Mouse (Mus musculus) intestine, postnatal 0 days (tissue): ENCODE measurements around the gene Lcp1. TPM values are rescaled to one million over a fixed set of nuclear protein-coding genes. Genes with fewer than 3 reads are reported as not detected.

Experiments
- ATAC-seq: fragments of 200-750 bp; cut with Nextera tagmentation; 2 replicates; pipeline ENCODE4 v1.8.0; 2017; ENCODE audit warnings: mild to moderate bottlenecking, moderate TSS enrichment, moderate library complexity
- H3K27ac ChIP-seq: fragments of 300-500 bp; sonication (generic); 2 replicates; pipeline ENCODE4 v1.5.1; 2014; ENCODE audit warnings: mild to moderate bottlenecking, low read depth, low read length, moderate library complexity
- H3K27me3 ChIP-seq: fragments of 300-500 bp; sonication (generic); replicated peaks from 2 replicates; pipeline ENCODE4 v1.6.1; 2014; ENCODE audit warnings: low read length, mixed read lengths; ENCODE audit not compliant: control insufficient read depth, insufficient read depth
- H3K36me3 ChIP-seq: fragments of 300-500 bp; sonication (generic); 2 replicates; pipeline ENCODE4 v1.6.1; 2014; ENCODE audit warnings: mild to moderate bottlenecking, moderate library complexity; ENCODE audit not compliant: control insufficient read depth, insufficient read depth
- H3K4me1 ChIP-seq: fragments of 300-500 bp; sonication (generic); replicated peaks from 2 replicates; pipeline ENCODE4 v1.6.1; 2014; ENCODE audit warnings: antibody characterized with exemption, low read length, mixed read lengths; ENCODE audit not compliant: control insufficient read depth, insufficient read depth
- H3K4me2 ChIP-seq: fragments of 300-500 bp; sonication (generic); replicated peaks from 2 replicates; pipeline ENCODE4 v1.6.1; 2014; ENCODE audit warnings: low read depth, mild to moderate bottlenecking, moderate library complexity
- H3K4me3 ChIP-seq: fragments of 300-500 bp; sonication (generic); 2 replicates; pipeline ENCODE4 v1.5.1; 2014; ENCODE audit warnings: low read depth, low read length
- H3K9ac ChIP-seq: fragments of 300-500 bp; sonication (generic); 2 replicates; pipeline ENCODE4 v1.6.1; 2014; ENCODE audit warnings: mild to moderate bottlenecking, low read depth, low read length
- H3K9me3 ChIP-seq: fragments of 300-500 bp; sonication (generic); 2 replicates; pipeline ENCODE4 v1.6.1; 2016; ENCODE audit warnings: mixed run types; ENCODE audit not compliant: control insufficient read depth
- CTCF ChIP-seq: sonication (generic); IDR thresholded peaks from 2 replicates; pipeline ENCODE4 v1.5.1; 2016; ENCODE audit warnings: low read depth, mild to moderate bottlenecking, control low read depth, antibody characterized with exemption, moderate library complexity
- WGBS: fragments of 180-500 bp; shearing (Covaris S2); extraction: QIAGEN DNeasy Blood & Tissue Kit; methylation state at CpG from one replicate; pipeline ENCODE4 v1.1.7; 2014; 5-methylcytosine and 5-hydroxymethylcytosine counted together
- polyA plus RNA-seq: library from polyadenylated mRNA; unstranded; fragments of >200 nt; fragmentation: Nextera tagmentation; extraction: Ambion mirVana; gene quantifications from 2 replicates; pipeline ENCODE4 v1.2.1, GENCODE M21; 2015

Lcp1 gene
- polyA plus RNA-seq, 1 experiment from 2014 or later: 59.3 TPM

DNA sequence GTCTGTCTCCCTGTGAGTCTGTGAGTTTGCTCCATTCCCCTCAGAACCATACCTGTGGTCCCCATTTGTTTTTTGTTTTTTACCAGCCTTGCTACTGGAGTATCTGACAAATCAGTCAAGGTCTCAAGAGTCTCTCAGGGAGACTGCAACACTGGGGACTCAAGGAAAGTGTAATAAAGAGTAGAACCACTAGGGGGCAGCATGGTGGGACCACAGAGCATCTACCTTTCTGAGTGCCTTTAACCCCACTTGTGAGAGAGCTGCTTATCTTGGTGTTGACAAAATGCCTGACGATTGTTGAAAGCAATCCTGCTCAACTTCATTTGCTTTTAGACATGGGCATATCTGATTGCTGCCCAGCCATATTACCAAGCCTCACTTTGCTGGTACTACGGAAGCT lies 98.9 kb downstream of the Lcp1 start:
- no peak overlapping the region for H3K9ac ChIP-seq
- no peak for ATAC-seq
- H3K36me3 ChIP-seq: peaks cover 20% of the 10 kb centered on the region
- H3K27me3 ChIP-seq: no peaks in the 10 kb centered on the region
- no peaks in the 10 kb centered on the region for H3K9me3 ChIP-seq
- H3K4me3 ChIP-seq: no peak overlapping the region
- no peaks in the 10 kb centered on the region for H3K4me1 ChIP-seq
- H3K27ac ChIP-seq: no peak overlapping the region
- TF ChIP-seq CTCF: peak; percentile 76
- H3K4me2 ChIP-seq: no peak overlapping the region
- 59% methylated on average over 2 of the region's 2 CpGs for WGBS

DNA sequence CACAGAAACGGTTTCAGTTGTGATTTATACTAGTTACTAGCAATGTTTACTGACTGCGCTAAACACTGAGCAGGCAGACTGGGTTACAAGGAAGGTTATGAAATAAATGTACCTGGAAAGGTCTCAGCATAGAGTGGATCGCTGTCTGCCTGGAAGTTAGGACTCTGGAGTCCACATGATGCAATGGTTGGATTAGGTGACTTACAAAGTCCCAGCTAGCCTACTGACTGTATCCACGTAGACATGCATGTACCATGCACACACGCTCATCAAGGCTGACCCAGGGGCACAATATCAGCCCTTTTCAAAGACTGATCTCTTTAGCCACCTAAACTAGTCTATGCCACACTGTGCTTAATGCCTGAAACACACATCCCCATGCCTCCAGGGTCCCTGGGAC lies 102.2 kb downstream of the Lcp1 start:
- Histone ChIP-seq H3K4me3 (no peak overlapping the region), H3K9ac (no peak overlapping the region), H3K4me2 (no peak overlapping the region), H3K9me3 (no peaks in the 10 kb centered on the region), H3K4me1 (no peaks in the 10 kb centered on the region), H3K36me3 (no peaks in the 10 kb centered on the region; the same call in 1 of the 2 replicates), H3K27ac (no peak overlapping the region), H3K27me3 (no peaks in the 10 kb centered on the region)
- WGBS: 74% methylated on average over 5 of the region's 5 CpGs
- no peak for TF ChIP-seq CTCF
- no peak for ATAC-seq

DNA sequence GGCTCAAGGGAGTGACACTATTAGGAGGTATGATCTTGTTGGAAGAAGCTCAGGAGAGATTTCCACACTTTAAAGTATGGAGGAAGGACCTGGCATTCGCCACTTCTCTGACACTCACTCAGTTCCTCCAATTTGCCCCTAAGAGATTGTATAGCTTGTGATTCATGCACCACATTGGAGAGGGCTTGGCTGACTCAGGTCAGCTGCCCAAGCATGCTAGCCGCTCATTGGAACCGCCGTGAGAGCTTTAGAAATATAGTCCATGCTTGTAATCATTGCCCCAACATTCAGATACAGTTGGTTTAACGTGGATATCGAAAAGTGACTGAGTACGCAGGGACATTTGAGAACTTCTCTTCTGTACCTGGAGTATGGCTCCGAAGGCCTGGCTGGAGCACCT lies 104.7 kb downstream of the Lcp1 start:
- Histone ChIP-seq H3K9me3 (no peaks in the 10 kb centered on the region), H3K4me1 (no peaks in the 10 kb centered on the region), H3K27me3 (no peaks in the 10 kb centered on the region), H3K9ac (no peak overlapping the region), H3K27ac (no peak overlapping the region), H3K36me3 (no peaks in the 10 kb centered on the region), H3K4me2 (no peak overlapping the region), H3K4me3 (no peak overlapping the region)
- 90% methylated on average over 8 of the region's 8 CpGs for WGBS
- ATAC-seq: no peak
- no peak for TF ChIP-seq CTCF

DNA sequence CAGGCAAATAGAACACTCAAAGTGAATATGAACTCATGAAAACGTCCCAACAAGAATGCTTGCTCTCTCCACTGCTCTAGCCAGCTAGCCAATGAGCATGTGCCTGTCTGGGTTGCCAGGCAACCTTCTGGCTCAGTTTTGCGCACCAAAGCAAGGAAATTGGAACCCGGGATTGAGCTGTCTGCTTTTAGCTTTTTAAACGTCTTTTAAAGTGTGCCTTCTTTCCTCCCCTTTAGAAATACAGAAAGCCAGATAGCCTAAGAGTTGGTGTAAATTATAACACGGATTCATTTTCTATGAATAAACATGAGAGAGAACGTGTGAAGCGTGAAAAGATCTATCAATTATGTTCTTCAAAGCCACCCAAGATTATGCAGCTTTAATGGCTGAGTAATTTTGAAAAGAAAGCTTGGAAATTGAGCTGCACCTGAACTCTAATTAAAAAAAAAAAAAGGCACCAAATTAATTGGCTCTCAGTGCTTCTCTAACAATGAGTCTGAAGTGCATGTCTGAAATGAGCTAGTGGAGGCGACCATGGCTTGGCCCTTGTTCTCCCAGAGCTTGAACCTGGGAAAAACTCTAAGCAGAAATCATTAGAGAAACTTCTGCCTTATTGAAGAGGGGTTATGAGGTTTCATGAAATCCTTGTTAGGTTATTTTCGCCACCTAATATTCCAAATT lies 105.2 kb downstream of the Lcp1 start:
- WGBS: 71% methylated on average over 9 of the region's 9 CpGs
- Histone ChIP-seq H3K27ac (no peak overlapping the region), H3K4me2 (no peak overlapping the region), H3K4me1 (no peaks in the 10 kb centered on the region), H3K4me3 (no peak overlapping the region), H3K27me3 (no peaks in the 10 kb centered on the region), H3K9ac (no peak overlapping the region), H3K9me3 (no peaks in the 10 kb centered on the region), H3K36me3 (no peaks in the 10 kb centered on the region)
- no peak for ATAC-seq
- no peak for TF ChIP-seq CTCF

DNA sequence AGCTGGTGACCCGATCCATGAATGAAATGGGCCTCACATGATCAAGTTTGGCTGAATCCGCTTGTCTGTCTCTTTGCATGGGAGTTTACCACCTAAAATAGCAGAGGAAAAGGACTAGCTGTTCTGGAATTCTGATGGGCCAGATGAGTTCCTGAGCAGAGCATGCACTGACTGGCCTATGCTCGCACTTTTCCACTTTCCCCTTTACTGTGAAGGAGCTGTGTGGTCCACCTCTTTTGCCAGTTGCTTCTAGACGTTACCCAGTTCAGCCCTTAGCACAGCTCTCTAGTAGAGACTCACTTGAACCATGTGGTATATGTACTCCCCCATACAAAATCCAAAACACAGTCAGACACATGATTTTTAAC lies 105.7 kb downstream of the Lcp1 start:
- H3K9me3 ChIP-seq: no peaks in the 10 kb centered on the region
- no peak overlapping the region for H3K4me3 ChIP-seq
- H3K9ac ChIP-seq: no peak overlapping the region
- no peak for TF ChIP-seq CTCF
- no peaks in the 10 kb centered on the region for H3K4me1 ChIP-seq
- H3K36me3 ChIP-seq: no peaks in the 10 kb centered on the region
- H3K27me3 ChIP-seq: no peaks in the 10 kb centered on the region
- H3K27ac ChIP-seq: no peak overlapping the region
- no peak overlapping the region for H3K4me2 ChIP-seq
- 91% methylated on average over 4 of the region's 4 CpGs for WGBS
- ATAC-seq: no peak

DNA sequence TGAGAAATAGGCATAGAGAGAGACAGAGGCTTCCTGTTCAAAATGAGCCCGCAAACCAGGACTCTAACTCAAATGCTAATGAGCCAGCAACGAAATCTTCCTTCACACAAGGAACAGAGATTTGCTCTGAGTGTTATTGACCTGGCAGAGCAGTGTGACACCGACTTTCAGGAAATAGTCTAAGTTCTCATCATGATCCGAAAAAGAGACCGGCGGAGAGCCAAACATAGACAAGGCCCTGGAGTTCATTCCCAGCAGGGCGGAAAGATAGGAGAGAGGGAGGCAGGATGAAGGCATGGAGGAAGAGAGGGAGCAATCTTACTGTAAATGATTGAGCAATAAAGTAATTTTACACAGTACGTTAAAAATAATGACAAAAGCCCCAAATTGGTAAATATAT lies 106.2 kb downstream of the Lcp1 start:
- H3K4me3 ChIP-seq: no peak overlapping the region
- no peak overlapping the region for H3K9ac ChIP-seq
- no peaks in the 10 kb centered on the region for H3K9me3 ChIP-seq
- H3K27ac ChIP-seq: no peak overlapping the region
- H3K27me3 ChIP-seq: no peaks in the 10 kb centered on the region
- TF ChIP-seq CTCF: no peak
- WGBS: 81% methylated on average over 8 of the region's 8 CpGs
- H3K4me1 ChIP-seq: no peaks in the 10 kb centered on the region
- no peaks in the 10 kb centered on the region for H3K36me3 ChIP-seq
- no peak for ATAC-seq
- no peak overlapping the region for H3K4me2 ChIP-seq
